Mouse (Mus musculus): ENCODE measurements around the gene Hivep3.

Gene Hivep3

DNA sequence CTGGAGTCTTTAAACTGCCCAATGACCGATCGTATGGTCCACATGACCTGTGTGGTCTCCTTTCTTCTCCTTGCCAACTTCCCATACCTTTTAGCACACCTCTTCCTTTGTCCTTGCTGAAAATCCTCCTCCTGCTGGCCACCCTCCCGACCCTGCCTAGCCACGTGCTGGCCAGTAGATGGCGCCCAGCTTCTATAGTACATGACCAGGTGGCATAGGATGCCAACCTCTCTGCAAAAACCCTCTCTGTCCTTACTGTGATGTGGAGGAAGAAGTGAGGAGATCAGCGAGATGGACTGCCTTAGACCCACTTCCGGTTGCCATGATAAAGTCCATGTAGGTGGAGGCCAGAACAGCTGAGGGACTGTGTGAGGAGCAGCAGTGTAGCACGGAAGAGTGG lies 386.7 kb downstream of the Hivep3 start:
- DNase-seq: peak; percentile 93

DNA sequence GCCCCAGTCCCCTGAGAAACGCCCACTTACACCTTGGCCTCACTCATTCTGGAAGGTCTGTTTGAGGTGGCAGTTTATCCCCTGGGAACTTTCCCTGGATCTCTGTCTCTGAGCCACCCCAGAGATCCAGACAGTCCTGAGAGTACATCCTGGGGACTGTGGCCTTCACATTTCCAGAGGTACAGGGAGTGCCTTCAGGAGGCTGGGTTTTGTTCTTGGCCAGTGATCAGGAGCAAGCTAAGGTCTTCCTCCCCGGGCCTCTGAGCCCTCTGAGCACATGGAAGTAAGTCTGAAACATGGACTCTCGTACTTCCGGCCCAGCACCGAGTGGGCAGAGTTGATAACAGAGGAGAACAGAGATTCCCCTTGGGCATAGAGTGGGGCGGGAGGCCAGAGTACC lies 391.1 kb downstream of the Hivep3 start:
- peak; percentile 85 for DNase-seq

DNA sequence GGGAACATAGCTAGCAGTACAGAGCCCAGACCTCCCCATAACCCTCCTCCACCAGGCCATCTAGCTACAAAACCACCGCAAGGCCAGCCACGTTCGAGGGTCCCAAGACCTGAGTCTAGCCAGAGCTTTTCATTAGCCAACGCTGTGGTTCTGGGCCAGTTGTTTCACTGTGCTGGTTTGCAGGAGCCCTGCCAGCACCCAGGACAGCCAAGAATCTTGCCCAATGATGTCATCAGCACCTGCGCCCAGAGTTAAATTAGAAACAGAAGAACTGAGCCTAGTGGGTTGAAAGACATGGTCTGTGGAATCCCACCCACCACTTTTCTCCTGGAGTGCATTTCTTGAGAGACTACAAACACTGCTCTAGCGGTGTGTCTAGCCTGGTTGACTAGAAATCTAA lies 392.5 kb downstream of the Hivep3 start:
- DNase-seq: peak; percentile 95

DNA sequence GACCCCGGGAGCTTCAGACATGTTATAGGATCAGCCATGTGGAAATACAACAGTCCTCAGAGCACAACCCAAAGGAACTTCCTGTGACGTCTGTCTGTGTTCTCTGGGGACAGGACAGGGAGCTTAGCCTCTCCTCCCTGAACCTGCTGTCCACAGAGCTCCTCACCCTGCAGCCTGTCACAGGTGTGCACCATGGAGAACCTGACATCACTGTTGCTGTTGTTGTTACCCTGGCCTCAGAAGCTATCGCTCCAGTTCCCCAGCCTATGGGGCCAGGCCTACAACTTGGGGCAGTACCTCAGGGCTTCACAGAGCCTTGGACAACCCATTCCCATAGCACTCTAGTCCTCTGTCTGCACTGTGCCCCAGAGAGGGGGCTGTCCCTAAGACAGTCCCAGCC lies 393.7 kb downstream of the Hivep3 start:
- DNase-seq: no peak

DNA sequence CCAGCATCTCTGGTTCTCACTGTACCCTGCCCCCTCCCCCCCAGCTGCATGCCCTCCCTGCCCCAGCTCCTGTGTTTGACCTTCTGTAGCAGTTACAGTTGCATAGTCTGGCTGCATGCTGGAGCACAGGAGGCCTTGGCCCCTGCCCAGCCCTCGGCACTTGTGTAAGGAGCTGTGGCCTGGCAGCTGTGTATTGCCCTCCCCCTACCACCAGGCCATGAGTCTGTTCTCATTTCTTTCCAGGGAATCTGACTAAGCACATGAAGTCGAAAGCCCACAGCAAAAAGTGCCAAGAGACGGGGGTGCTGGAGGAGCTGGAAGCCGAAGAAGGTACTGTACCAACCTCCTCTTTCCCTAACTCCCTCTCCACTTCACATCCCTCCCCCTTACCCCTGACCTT lies 394.4 kb downstream of the Hivep3 start:
- DNase-seq: peak; percentile 97

DNA sequence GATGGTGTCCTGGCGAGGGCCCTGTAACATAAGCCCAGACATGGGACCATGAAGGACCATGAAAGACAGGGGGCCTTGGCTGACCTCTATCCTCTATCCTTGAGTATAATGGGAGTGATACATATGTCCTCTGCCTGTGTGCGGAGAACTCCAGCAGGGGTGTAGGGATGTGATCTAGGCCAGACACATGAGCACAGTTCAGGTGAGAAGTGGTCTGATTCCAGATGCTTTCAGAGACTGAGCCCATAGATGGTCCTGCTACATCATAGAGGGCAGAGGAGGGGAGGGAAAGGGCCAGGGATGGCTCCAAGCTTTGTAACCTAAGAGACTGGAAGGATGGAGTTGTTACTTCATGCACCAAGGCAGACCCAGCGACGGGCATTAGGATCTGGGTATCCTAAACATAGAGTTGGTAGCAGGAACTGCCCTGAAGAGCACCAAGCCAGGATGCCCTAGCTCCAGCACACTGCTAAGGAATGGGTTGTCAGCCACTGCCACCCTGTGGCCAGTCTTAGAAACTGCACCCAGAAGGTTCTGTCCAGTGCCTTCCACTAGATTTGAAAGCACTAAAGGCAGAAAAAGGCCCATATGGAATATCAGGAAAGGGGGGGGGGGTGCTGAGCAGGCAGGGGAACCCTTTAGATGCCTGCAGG lies 395.8 kb downstream of the Hivep3 start:
- peak; percentile 92 for DNase-seq

DNA sequence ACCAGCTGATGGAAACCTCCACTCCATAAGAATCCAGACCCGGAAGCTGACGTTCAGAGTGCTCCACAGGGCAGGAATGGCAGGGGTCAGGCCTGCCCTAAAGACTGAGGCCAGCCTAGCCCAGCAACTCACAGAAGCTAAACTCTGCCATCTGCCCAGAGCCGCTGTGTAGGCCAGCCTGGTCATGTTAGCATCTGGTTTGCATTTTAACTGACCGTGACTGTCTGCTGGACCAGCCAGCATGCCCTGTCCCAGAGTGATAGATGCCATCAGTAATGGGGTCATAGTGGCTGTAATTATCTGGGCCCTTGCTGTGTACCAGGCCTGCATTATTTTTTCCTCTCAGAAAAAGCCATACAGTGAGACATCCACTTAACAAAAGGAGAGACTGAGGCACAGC lies 397.3 kb downstream of the Hivep3 start:
- peak; percentile 83 for DNase-seq

DNA sequence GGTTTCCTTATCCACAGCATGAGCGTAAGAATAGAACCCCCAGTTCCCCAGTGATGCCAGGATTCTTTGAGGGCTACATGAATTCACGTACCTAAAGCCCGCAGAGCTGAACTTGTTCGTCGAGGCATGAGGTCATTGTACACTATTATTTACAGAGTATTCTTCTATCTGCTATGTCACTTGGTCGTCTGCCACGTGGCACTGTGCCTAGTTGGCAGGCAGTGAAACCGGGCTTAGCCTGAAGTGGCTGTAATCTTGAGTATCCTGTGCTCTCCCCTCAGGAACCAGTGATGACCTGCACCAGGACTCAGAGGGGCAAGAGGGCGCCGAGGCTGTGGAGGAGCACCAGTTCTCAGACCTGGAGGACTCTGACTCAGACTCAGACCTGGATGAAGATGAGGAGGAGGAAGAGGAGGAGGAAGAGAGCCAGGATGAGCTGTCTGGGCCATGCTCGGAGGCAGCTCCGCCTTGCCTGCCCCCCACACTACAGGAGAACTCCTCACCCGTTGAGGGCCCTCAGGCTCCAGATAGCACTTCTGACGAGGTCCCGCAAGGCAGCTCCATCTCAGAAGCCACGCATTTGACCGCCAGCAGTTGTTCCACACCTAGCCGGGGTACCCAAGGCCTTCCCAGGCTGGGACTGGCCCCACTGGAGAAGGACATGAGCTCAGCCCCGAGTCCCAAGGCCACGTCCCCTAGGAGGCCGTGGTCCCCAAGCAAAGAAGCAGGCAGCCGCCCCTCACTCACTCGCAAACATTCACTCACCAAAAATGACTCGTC lies 398.0 kb downstream of the Hivep3 start:
- DNase-seq: peak; percentile 97

DNA sequence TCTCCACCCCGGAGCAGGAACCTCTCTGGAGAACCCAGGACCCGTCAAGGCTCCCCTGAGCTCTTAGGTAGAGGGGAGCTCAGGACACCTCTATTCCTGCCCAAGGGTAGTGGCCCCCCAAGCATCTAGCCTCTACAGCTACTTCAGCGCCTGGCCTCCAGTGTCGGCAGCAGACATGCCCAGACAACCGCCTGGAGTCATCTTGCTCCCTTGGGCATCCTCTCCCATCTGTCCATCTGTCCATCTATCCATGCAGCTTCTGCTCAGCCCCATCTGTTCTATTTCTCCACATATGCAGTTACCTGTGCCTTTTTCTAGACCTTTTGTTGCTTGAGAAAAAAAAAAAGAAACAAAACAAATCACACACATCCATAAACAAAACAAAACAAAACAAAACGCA lies 400.6 kb downstream of the Hivep3 start:
- no peak for DNase-seq

DNA sequence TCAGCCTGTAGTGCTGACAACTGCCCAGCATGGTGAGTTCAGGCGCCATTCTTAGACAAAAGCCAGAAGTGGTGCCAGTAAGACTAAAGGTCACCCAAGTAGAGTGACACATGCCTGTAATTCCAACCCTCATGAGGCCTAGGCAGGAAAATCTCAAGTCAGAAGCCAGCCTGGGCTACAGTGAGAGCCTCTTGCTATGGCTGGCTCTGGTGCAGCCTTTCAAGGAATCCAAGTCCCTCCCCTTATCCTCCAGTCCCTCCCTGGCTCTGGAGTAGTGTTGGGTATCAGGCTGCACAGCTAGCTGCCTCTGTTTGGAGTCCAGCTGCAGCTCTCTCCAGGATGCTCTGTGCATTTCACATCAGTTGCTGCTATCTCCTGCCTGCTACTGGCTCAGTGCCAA lies 408.2 kb downstream of the Hivep3 start:
- DNase-seq: no peak

DNA sequence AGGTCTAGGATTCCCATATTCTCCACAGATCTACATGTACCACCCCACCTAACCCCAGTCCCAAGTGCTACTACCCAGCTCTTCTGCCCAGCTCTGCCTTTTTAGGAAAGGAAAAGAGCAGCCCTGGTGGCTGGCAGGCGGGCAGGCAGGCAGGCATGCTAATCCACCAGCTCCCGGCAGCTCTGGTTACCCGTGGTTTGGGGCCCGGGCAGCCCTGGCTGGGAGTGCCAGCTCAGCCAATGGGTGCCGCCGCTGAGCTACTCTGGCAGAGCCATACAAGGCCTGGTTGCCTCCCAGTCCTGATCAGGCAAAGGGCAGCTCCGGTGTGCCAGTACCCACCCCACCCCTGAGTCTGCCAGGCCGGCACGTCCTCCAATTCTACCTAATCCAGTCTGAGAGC lies 409.3 kb downstream of the Hivep3 start:
- no peak for DNase-seq

DNA sequence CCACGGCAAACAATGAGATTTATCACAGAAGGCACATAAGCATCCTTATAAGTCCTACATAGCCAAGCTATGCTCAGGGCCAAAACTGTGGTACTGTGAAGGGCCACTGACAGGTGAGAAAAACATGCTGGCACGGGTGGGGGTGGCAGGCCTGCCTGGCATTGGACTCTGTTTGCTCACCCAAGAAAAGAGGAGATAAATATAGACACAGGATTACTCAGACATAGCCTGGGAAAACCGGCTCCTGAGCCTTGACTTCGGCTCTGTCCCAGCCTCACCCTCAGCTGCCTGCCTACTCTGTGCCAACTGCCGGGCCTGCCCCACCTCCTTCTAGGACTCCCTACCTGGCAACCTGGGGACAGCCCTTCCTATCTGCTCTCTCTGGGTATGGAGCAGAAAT lies 410.8 kb downstream of the Hivep3 start:
- DNase-seq: peak; percentile 96

DNA sequence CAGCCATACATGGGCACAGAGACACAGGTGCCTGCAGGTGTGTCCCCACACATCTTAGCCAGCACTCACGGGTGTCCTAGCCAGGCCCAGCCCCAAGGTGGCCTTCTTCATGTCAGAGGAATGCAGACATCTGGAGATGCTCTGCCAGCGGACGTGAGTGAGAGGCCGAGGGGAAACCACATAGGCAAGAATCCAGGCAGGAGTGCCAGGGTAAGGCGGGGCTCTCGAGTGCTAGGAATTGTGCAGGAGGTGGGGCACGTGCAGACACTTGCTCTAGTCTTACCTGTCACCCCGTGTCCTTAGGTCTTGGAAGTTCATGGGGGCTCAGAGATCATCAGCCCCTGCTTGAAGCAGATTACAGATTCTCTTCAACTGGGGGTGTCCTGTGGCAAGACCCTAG lies 412.3 kb downstream of the Hivep3 start:
- DNase-seq: no peak

DNA sequence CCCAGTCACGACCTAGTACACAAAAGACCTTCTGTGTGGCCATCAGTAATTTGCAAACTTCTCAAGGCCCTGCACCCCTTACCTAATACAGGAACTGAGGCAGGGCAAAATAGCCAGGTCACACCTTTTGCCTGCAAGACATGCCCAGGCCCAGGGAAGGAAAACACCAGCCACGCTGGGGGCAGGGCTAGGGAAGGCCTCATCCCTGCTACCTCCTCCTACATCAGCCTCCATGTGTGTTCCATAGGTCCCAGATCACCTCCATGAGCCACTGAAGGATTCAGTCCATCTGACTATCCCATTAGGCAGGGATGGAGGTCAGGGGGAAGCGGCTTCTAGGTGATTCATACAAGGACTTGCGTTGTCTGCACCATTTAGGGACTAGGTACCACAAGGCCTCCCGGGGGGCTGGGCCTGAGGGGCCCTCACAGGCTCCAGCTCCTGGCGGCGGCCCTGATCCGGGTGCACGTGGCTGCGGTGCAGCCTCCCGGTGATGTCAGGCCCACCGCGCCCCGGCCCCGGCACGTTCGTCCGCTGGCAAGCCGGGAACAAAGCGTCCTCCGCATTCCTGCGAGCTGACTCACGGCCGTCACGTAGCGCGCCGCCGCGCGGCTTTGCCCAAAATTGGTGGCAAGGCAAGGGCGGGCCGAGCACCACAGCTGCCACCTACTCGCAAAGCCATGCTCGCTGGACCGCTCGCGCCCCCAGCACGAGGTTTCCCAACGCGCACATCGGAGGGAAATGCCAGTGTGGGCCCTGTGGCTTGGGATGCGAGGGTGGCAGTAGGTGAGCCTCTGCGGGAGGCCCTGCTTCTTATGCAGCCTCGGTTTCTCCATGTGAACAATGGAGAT lies 414.9 kb downstream of the Hivep3 start:
- peak; percentile 98 for DNase-seq

DNA sequence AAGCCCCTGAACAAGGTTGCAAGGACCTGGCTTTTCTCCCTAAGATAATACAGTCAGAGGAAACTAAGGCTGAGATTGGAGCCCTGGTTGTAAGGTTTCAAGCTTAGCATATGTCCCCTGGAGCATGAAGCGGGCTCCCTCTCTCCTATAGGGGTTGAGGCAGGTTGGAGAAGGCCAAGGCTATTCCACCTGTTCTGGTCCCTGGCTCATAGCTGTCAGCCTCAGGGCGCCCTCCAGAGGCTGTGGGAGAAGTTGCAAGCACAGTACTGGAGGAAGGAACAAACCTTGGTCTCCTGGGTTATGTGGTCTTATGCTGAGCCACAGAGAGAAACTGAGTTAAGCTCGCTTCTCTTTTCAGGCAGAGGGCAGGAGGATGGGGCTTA lies 415.5 kb downstream of the Hivep3 start:
- DNase-seq: no peak

DNA sequence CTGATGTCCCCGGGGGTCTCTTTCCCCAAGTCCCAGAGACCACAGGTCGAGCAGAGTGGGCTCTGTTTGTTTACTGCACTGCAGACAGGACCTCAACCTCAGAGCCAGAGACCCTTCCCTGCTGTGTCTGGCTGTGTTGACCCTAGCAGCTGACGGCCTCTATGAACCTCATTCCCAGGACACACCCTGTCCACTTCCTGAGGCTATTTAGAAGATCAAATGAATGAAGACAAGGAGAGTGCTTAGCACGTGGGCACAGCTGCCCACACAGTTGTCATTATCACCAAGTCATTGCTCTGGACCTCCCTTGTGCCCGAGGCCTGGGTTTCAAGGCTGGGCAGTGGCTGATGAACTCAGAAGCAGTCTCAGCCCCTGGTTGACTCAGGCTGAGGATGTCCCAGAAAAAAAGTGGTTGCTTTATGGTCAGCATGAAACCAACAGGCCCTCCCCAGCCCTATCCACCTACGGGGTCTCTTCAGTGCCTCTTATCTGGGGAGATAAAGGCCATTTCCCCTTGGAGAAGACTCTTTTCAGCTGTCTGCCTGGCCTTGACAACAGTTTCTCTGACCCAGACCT lies 416.8 kb downstream of the Hivep3 start:
- no peak for DNase-seq

DNA sequence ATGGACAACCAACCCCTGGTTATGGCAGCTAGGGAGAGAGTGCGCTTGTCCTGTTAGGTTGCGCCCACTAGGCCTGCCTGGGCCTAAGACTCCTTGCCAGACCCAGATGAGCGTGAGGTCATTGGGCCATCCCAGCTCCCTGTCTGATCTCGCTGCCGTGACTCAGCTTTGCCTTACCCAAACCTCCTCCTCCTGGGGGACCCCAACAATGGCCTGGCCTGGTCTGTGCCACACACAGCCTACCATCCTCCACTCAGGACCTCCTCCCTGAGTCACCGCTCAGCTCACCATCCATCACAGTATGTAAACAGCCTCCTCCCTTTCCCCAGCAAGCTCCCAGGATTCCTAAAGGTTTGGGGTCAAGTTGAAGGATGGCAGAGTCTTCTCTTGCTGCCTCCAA lies 418.3 kb downstream of the Hivep3 start:
- no peak for DNase-seq

DNA sequence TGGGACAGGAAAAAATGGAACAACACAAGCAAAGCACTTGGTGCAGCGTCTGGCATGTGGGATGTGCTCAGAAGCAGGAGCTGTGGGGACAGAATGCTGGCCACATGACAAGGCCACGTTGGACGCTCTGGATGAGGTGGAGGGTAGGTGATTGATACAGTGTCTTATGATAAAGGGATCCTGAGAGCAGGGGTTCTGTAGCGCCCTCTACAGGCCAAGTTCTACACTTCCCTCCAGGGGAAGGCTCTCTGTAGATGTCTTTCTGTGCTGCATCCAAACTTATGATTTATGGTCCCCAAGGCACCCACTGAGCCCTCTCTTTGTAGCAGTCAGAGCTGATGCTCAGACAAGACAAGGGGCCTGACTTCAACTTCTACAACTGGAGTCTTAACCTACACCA lies 419.1 kb downstream of the Hivep3 start:
- DNase-seq: no peak

DNA sequence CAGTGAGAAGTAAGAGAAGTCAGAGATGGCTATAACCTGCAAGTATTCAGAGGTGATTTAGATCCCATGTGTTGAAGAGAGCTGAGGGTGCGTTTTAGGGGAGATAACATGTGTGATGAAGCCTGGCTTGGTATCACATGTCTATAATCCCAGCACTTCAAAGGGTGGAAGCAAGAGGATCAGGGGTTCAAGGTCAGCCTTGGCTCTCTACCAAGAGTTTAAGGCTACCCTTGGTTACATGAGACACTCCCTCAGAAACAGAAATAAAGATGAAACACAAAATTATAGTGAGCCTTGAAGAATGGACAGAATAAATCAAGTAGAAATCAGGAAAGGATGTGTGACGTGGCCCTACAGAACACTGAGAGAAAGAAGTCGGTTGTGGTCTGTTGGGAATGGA lies 420.2 kb downstream of the Hivep3 start:
- DNase-seq: no peak

DNA sequence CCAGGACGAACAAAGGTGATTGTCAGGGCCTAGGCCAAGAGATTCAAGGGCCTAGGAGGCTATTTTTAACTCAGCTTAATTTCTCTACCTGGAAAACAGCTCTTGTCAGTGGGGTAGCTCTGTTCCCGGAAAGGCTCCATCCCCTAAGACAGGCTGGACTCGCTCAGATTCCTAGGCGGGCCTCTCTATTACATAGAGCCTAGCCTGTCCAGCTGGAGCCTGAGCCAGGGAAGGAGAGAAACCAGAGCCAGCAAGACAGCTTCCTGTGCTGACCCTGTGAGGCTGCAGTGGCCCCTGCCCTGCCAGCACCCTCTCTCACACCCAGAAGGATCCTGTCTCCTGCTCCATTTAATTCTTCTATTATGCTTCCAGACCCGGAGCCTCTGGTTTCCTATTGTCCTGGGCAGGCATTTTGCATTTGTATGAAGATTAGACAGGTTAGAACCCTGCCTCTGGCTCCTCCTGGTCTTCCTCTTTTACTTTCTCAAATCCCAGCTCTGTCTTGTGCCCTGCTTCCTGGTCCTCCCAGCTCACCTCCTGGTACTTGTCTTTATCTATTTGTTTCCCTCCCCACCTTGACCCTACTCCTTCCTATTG lies 425.2 kb downstream of the Hivep3 start:
- DNase-seq: no peak

DNA sequence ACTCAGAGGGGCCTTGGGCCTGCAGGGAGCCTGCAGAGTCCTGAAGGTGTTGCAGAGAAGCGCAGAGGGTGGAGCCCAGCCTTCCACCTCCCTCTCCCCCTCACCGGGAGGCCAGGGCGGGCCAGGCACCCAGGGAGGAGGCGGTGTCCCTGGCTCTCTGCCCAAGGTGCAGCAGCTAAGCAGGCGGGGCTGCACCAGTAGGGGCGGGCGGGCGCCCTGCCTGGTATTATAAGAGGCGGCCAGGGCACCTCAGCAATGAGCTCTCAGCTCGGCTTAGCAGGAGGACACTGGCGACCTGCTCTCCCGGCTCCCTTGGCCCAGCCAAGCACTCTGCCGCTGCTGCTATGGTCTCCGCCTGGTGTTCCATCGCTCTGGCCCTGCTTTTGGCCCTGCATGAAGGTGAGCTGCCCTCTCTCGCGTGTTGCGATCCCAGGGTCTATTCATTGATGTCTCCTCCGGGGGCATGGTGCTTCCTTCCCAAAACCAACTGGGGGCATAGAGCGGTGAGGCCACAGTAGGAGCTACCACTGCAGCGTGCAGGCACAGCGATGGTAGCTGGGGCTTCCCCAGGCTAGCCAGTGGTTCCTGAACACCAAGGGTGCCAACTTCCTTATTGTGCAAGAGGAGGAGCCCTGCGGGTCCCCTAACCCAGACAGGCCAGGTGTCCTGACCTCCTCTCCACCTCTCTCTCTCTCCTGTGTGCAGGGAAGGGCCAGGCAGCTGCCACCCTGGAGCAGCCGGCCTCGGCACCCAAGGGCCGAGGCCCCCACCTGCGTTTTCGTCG lies 427.8 kb downstream of the Hivep3 start, which contains the start of gene Edn2:
Gene Edn2 (plus strand): TSS at position 41 of the 784 bp plus-strand sequence.
- DNase-seq: peak; percentile 97

DNA sequence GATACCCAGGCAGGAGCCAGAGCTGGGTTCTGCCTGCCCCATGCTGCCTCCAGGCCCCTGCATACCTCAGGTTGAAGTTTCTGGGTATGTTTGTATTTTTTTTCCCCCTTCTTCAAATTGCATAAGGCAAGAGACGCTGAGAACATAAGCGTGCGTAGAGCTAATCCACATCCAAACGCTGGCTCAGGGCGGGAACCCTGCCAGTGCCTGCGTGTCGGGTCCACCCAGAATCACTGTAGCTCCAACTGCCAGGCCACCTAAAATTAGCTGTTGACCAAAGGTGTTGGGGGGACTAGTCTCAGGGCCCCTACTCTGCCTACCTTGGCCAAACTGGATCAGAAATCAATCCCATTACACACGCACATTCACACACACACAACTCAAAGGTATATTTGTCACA lies 429.0 kb downstream of the Hivep3 start:
- DNase-seq: no peak
